Mouse (Mus musculus) lung, postnatal 0 days (tissue): ENCODE measurements at regions not wholly inside any gene's neighbourhood (a gene's known extent, or its start where the extent isn't known, plus 50 kb on each side); places are given as distances from the start of the nearest gene placed in this dataset.

ENCODE experiments used
- CTCF ChIP-seq: IDR thresholded peaks from 2 replicates; pipeline ENCODE4 v1.5.1; 2016; ENCODE audit warnings: antibody characterized with exemption, mild to moderate bottlenecking
- EP300 ChIP-seq: IDR thresholded peaks from 2 replicates; pipeline ENCODE4 v1.6.1; 2016; ENCODE audit warnings: antibody characterized with exemption, mild to moderate bottlenecking, control low read depth

GRCm38 (mm10) chr5:45301120-45301519 is 148.9 kb downstream of the Qdpr start:
- no peak for TF ChIP-seq CTCF
- TF ChIP-seq EP300 = peak; percentile 26; the same call in 1 of the 2 replicates
